Mouse (Mus musculus): Measurements from ENCODE around the gene Clpsl2.
"Not testable (repeated sequence)": the region's sequence is repeated elsewhere in the genome, so short reads cannot be mapped to it uniquely, and the experiment has no call there.

Clpsl2 gene

GRCm38 (mm10) chr17:28520561-28520960, 28.6 kb upstream of the Clpsl2 start:
- no peak for DNase-seq (ENCODE audit: low read depth in 2 of 2, low spot score in 2 of 2)

- DNase-seq (ENCODE audit: low read depth in 2 of 2, low spot score in 2 of 2) = no peak
These were observed 28.0 kb upstream of the Clpsl2 start for GRCm38 (mm10) chr17:28521071-28521726.

GRCm38 (mm10) chr17:28521920-28522319, 27.3 kb upstream of the Clpsl2 start:
- DNase-seq (ENCODE audit: low read depth in 2 of 2, low spot score in 2 of 2) = no peak

- peak; percentile 87 to 92 for DNase-seq (ENCODE audit: low read depth in 2 of 2, low spot score in 2 of 2)
These were observed 26.4 kb upstream of the Clpsl2 start for GRCm38 (mm10) chr17:28522623-28523354.

GRCm38 (mm10) chr17:28523355-28524008, 25.7 kb upstream of the Clpsl2 start:
- no peak for DNase-seq (ENCODE audit: low read depth in 2 of 2, low spot score in 2 of 2)

- peak in 1 of 2 experiments; percentile 15 for DNase-seq (ENCODE audit: low read depth in 2 of 2, low spot score in 2 of 2)
These were observed 25.1 kb upstream of the Clpsl2 start for GRCm38 (mm10) chr17:28524009-28524695.

- no peak for DNase-seq (ENCODE audit: low read depth in 2 of 2, low spot score in 2 of 2)
These were observed 24.3 kb upstream of the Clpsl2 start for GRCm38 (mm10) chr17:28524831-28525430.

- no peak for DNase-seq (ENCODE audit: low read depth in 2 of 2, low spot score in 2 of 2)
These were observed 21.8 kb upstream of the Clpsl2 start for GRCm38 (mm10) chr17:28527184-28528042.

GRCm38 (mm10) chr17:28528043-28528351, 21.2 kb upstream of the Clpsl2 start:
- DNase-seq (ENCODE audit: low read depth in 2 of 2, low spot score in 2 of 2) = peak; percentile 77 to 83

- no peak for DNase-seq (ENCODE audit: low read depth in 2 of 2, low spot score in 2 of 2)
These were observed 20.1 kb upstream of the Clpsl2 start for GRCm38 (mm10) chr17:28529116-28529515.

GRCm38 (mm10) chr17:28530506-28530905, 18.7 kb upstream of the Clpsl2 start, which contains the start of gene Armc12:
Gene Armc12 (plus strand): TSS chr17:28530806.
- DNase-seq (ENCODE audit: low read depth in 2 of 2, low spot score in 2 of 2) = no peak

GRCm38 (mm10) chr17:28531946-28532345, 17.3 kb upstream of the Clpsl2 start:
- DNase-seq (ENCODE audit: low read depth in 2 of 2, low spot score in 2 of 2) = no peak

- no peak for DNase-seq (ENCODE audit: low read depth in 2 of 2, low spot score in 2 of 2)
These were observed 16.7 kb upstream of the Clpsl2 start for GRCm38 (mm10) chr17:28532557-28532956.

- DNase-seq (ENCODE audit: low read depth in 2 of 2, low spot score in 2 of 2) = no peak
These were observed 15.9 kb upstream of the Clpsl2 start for GRCm38 (mm10) chr17:28533327-28533726.

GRCm38 (mm10) chr17:28537881-28538280, 11.3 kb upstream of the Clpsl2 start:
- DNase-seq (ENCODE audit: low read depth in 2 of 2, low spot score in 2 of 2) = no peak

- peak in 1 of 2 experiments; percentile 33 for DNase-seq (ENCODE audit: low read depth in 2 of 2, low spot score in 2 of 2)
These were observed 2.3 kb upstream of the Clpsl2 start for GRCm38 (mm10) chr17:28546925-28547324.

GRCm38 (mm10) chr17:28548550-28548949, 661 bp upstream of the Clpsl2 start:
- no peak for DNase-seq (ENCODE audit: low read depth in 2 of 2, low spot score in 2 of 2)

- peak; percentile 70 to 83 for DNase-seq (ENCODE audit: low read depth in 2 of 2, low spot score in 2 of 2)
These were observed 4.0 kb downstream of the Clpsl2 start for GRCm38 (mm10) chr17:28553040-28553793.

- not testable (repeated sequence) for DNase-seq (ENCODE audit: low read depth in 2 of 2, low spot score in 2 of 2)
These were observed 4.8 kb downstream of the Clpsl2 start for GRCm38 (mm10) chr17:28554021-28554420.

Measured in CD8-positive naive resting alpha-beta T cell, adult 2 months (primary cell).